Mouse (Mus musculus): ENCODE data around the gene Rgs2.

GRCm38 (mm10) chr1:144053401-144053800 lies 49.4 kb upstream of the Rgs2 start:
- TF ChIP-seq CTCF (IDR thresholded peaks at IDR 0.05; ENCODE audit: low read depth, low read length) (no peak), EP300 (IDR thresholded peaks at IDR 0.05; ENCODE audit: insufficient read depth, low read depth, low read length) (no peak)
